Mouse (Mus musculus) neural tube, postnatal 0 days (tissue): ENCODE measurements around the gene Gm5862. TPM values are rescaled to one million over a fixed set of nuclear protein-coding genes. Genes with fewer than 3 reads are reported as not detected.

ENCODE experiments used
- polyA plus RNA-seq: library from polyadenylated mRNA; unstranded; fragments of >200 nt; fragmentation: Nextera tagmentation; extraction: Ambion mirVana; gene quantifications from 2 replicates; pipeline ENCODE4 v1.2.1, GENCODE M21; 2015

Gm5862 gene
- 0.12 and 0.19 TPM in 2 replicates for polyA plus RNA-seq

GRCm38 (mm10) chr5:26022816-26023215, at the start of gene Gm5862:
Gm5862 (minus strand) TSS chr5:26022916.

DNA sequence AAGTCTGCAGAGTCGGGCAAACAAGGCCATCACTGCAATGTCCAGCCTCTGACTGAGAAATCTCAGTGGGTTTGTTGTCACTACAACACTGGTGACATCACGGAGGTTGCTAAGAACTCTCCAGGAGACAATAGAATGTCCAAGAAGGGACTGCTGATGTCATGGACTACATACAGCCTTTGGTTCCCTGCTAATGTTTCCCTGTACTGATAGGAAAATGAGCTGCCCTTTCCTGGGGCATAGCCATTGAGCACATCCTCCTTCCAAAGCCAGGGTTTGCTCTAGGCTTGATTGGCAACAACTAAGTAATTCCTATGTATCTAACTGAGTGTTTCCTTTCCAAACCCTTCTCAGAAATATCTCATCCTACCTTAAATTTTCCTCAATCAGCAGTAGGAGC, 35.8 kb upstream of the Gm5862 start, which contains the start of gene Gm7347:
Gene Gm7347 (minus strand): TSS at position 101 of the 400 bp plus-strand sequence.

DNA sequence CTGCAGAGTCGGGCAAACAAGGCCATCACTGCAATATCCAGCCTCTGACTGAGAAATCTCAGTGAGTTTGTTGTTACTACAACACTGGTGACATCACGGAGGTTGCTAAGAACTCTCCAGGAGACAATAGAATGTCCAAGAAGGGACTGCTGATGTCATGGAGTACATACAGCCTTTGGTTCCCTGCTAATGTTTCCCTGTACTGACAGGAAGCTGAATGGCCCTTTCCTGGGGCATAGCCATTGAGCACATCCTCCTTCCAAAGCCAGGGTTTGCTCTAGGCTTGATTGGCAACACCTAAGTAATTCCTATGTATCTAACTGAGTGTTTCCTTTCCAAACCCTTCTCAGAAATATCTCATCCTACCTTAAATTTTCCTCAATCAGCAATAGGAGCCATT, 16.7 kb upstream of the Gm5862 start, which contains the start of gene Speer4a:
Gene Speer4a (minus strand): TSS at position 101 of the 400 bp plus-strand sequence.

GRCm38 (mm10) chr5:26004698-26005097, 18.0 kb downstream of the Gm5862 start, which contains the start of gene Gm1979:
Gm1979 (minus strand) TSS chr5:26004798.

DNA sequence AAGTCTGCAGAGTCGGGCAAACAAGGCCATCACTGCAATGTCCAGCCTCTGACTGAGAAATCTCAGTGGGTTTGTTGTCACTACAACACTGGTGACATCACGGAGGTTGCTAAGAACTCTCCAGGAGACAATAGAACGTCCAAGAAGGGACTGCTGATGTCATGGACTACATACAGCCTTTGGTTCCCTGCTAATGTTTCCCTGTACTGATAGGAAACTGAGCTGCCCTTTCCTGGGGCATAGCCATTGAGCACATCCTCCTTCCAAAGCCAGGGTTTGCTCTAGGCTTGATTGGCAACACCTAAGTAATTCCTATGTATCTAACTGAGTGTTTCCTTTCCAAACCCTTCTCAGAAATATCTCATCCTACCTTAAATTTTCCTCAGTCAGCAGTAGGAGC, 34.2 kb downstream of the Gm5862 start, which contains the start of gene Gm21698:
Gene Gm21698 (minus strand): TSS at position 101 of the 400 bp plus-strand sequence.

GRCm38 (mm10) chr5:25972563-25972962, 50.2 kb downstream of the Gm5862 start, which contains the start of gene Gm21680:
Gm21680 (minus strand) TSS chr5:25972663.

Other genes with a start within 250 kb of the Gm5862 start
- gene Gm21663, start 80.5 kb downstream of the Gm5862 start, polyA plus RNA-seq, result 0.17 TPM in 2 replicates
- 0.45 and 0.47 TPM in 2 replicates for gene Gm21671, start 68.5 kb downstream of the Gm5862 start, polyA plus RNA-seq
- 0.26 and 0.36 TPM in 2 replicates for gene Gm21680, start 50.3 kb downstream of the Gm5862 start, polyA plus RNA-seq
- 0.52 and 0.59 TPM in 2 replicates for gene Gm21698, start 34.3 kb downstream of the Gm5862 start, polyA plus RNA-seq
- 0.48 and 0.70 TPM in 2 replicates for gene Gm1979, start 18.1 kb downstream of the Gm5862 start, polyA plus RNA-seq
- 0.26 and 0.34 TPM in 2 replicates for gene Speer4a, start 16.6 kb upstream of the Gm5862 start, polyA plus RNA-seq
- 0.37 and 0.55 TPM in 2 replicates for gene Gm7347, start 35.7 kb upstream of the Gm5862 start, polyA plus RNA-seq
- 0.25 TPM in 2 replicates for gene Gm10471, start 66.4 kb upstream of the Gm5862 start, polyA plus RNA-seq
- gene 5031410I06Rik, start 82.4 kb upstream of the Gm5862 start, polyA plus RNA-seq, result 0.15 TPM in 1 of 2 replicates, not detected in the other
- gene Gm10220, start 98.5 kb upstream of the Gm5862 start, polyA plus RNA-seq, result not detected in 2 replicates
- 0.49 and 0.79 TPM in 2 replicates for gene Gm7361, start 234.8 kb upstream of the Gm5862 start, polyA plus RNA-seq